Mouse (Mus musculus) liver, embryonic 14 days (tissue): ENCODE results near the gene Mapkapk5. TPM values are rescaled to one million over a fixed set of nuclear protein-coding genes. Genes with fewer than 3 reads are reported as not detected.

Experiments used
- polyA plus RNA-seq: library from polyadenylated mRNA; depleted of rRNA; stranded (reverse); fragments of >200 nt; gene quantifications from 2 replicates; pipeline ENCODE4 v1.2.3, GENCODE M21; 2012; rRNA removed

Mapkapk5 gene
- polyA plus RNA-seq = 47.6 and 51.3 TPM in 2 replicates

DNA sequence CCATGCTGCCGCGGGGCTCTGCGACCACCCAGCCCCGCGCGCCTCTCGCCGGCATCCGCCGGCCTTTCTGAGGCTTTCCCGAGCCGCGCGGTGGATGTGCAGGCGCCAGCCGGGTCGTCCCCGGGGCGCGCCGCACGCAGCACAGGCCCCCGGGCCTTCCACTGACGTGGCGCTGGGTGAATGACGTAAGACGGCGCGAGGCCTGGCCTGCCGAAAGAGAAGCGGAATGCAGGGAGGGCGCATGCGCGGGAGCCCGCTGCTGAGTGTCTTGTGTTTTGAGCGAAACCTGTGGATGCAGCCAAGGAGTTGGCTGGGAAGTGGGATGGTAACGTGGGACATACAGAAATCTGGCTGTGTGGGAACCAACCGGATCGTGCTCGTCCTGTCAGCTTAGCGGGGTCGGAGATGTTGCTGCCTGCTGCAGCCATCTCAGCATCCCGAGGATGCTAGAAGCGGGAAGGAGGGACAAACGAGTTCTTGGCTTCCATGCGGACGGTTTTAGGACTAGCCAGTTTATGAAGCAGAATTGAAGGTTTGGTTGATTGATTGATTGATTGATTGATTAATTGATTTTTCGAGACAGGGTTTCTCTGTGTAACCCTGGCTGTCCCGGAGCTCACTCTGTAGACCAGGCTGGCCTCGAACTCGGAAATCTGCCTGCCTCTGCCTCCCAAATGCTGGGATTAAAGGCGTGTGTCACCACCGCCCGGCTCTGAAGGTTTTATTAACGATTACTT is at the start of gene Mapkapk5:
Gene Mapkapk5, minus strand, starts transcription at position 113 of the 737 bp plus-strand sequence.

DNA sequence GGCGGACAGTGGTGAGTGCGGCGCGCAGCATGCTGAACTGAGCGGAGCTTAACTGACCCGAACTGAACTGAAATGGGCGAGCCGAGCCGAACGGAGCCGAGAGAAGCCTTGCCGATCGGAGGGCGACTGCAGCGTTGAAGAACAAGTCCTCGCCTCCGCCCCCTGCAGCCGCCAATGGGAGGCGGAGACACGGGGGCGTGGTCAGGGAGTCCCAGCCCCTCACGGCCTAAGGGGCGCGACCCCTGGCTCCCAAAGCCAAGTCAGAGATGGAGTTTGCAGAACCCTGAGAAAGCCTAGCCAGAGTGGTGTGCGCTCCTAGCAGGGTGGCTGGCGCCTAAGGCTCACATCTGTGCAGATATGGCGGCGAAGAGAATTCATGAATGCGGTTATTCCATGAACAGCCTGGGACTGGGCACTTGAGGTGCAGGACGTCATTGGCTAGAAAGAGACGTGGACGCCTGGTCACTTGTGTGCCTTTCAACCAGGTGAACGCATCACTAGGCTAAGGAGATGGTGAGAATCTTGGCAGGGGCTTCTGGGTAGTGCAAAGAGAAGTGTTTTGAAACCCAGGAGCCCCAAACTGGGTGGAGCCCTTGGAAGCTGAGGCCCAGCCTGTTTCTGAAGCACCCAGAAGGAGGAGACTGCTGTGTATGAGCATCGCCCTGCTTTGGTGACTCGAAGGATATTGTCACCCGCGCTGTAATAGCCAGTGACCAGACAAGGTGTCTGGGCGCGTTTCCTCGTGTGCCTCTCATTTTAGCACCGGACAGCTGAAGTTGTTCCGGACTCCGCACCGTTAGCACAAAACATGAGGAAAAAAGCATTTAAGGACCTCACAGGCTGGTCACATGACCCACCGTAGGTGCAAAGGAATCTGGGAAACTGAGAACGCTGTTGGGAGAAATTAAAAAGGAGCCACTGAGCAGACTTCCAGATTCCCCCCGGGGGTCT is 48.0 kb upstream of the Mapkapk5 start, which contains the start of gene Aldh2:
Gene Aldh2, minus strand, starts transcription at position 374 of the 951 bp plus-strand sequence.

DNA sequence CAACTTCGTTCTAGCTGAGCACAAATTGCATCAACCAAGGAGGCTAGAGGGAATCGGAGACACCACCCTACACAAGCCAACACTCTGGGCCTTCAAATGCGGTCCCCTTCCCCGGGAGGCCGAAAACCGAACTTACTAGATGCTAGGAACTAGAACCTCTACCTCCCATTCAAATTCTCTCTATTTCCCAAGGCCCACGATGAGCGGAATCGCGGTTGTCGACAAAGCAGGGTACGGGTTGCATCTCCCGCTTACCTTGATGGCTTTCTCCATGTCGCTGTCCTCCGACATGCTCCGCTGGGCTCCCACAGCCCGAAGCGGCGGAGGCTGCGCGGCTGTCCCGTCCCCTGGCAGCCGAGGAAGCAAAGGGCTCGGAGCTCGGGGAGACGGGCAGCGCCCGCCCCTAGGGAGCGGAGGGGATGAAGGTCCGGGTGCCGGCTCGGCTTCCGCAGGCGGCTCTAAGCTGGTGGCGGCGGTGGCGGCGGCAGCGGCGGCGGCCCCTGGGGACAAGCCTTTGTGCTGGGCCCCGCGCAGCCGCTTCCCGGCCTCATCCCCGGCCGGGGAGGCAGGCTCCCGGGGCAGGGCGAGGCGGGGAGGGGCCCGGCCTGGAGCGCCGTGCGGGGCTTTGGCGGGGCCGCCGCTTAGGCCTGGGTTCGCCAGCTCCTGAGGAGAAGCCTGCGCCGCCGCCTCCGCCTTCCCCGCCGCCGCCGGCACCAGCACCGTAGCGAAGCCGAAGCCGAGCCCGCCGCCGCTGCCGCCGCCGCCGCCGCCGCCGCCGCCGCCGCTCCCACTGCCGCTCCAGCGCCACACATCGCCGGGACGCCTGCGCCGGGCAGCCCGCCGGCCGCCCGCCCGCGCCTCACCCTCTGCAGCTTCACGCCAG is 554 bp downstream of the Mapkapk5 start, which contains the start of the genes Adam1a and Gm42878:
Gene Adam1a, minus strand, starts transcription at position 573 of the 883 bp plus-strand sequence.
Gene Gm42878, minus strand, starts transcription at position 573 of the 883 bp plus-strand sequence.

DNA sequence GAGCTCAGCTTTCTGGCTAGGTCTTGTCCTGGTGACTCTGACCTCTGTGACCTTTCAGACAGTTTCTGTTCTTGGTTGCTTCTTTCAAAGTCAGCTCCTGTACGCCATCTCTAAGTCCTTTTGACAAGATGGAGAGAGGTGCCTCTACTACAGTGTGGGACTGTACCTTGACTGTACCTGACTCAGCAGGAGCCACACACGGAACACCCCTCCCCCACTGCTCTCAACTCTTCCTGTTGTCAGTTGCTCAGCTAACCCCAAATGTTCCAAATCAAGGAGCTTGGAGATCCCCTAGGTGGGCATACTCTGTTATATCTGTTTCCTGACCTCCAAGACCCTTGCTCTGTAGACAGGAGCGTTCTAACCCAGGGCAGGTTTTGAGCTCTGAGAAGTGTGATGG is 42.5 kb downstream of the Mapkapk5 start, which contains the start of gene Adam1b:
Gene Adam1b, minus strand, starts transcription at position 205 of the 400 bp plus-strand sequence.

Other genes starting within 250 kb of the Mapkapk5 start
- gene Trafd1, start 160.3 kb downstream of the Mapkapk5 start, polyA plus RNA-seq = 18.3 and 21.0 TPM in 2 replicates
- 9.0 and 10.4 TPM in 2 replicates for gene Naa25, start 148.0 kb downstream of the Mapkapk5 start, polyA plus RNA-seq
- gene Tmem116, start 94.0 kb downstream of the Mapkapk5 start, polyA plus RNA-seq = 0.63 TPM in 2 replicates
- gene Erp29, start 93.4 kb downstream of the Mapkapk5 start, polyA plus RNA-seq = 71.5 and 73.7 TPM in 2 replicates
- not detected in 2 replicates for gene Adam1b, start 42.5 kb downstream of the Mapkapk5 start, polyA plus RNA-seq
- gene Adam1a, start 423 bp downstream of the Mapkapk5 start, polyA plus RNA-seq = 1.7 and 1.9 TPM in 2 replicates
- 0.03 and 0.16 TPM in 2 replicates for gene Gm42878, start 423 bp downstream of the Mapkapk5 start, polyA plus RNA-seq
- 150 and 155 TPM in 2 replicates for gene Aldh2, start 47.9 kb upstream of the Mapkapk5 start, polyA plus RNA-seq
- gene Acad12, start 73.0 kb upstream of the Mapkapk5 start, polyA plus RNA-seq = 0.75 and 1.2 TPM in 2 replicates
- 1.4 and 1.7 TPM in 2 replicates for gene Acad10, start 114.6 kb upstream of the Mapkapk5 start, polyA plus RNA-seq
- gene Brap, start 114.7 kb upstream of the Mapkapk5 start, polyA plus RNA-seq = 12.3 and 13.2 TPM in 2 replicates
- gene Atxn2, start 165.4 kb upstream of the Mapkapk5 start, polyA plus RNA-seq = 20.8 and 24.5 TPM in 2 replicates